Mouse (Mus musculus): ENCODE data around the gene Msln.
A peak's percentile ranks its signal among the peaks of the same experiment; 100 is the strongest.

The Msln gene

DNA sequence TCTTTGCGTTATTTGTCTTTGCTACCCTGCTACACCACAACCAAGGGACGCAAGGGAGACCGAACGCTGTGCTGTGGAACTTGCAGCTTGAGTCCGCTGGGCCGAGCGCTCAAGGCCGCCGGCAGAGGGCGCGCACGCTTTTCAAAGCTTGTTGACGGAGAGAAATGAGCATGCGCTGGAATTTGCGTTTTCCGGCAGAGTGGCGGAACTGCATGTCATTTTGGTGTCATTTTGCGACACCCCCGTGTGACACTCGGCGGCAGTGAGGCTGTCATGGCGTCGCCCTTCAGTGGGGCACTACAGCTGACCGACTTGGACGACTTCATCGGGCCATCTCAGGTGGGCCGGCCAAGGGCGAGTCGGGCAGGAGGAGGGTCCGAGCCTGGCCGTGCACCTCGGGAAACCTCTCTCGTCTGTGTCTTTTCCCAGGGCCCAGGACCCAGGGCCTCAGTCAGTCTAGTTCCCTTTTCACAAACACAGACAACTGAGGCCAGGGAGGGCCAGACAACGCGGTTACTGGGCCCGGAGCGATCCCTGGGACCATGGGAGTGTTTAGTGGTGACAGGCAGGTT, 19.5 kb upstream of the Msln start, which contains the start of gene Narfl:
Narfl (plus strand) TSS at position 228 of the 572 bp plus-strand sequence.
- peak; percentile 99 for DNase-seq (ENCODE audit: low read depth, low spot score)

- no peak for DNase-seq (ENCODE audit: low read depth, low spot score)
Measured at GRCm38 (mm10) chr17:25769331-25769730, 15.2 kb upstream of the Msln start.

GRCm38 (mm10) chr17:25765886-25766285, 11.7 kb upstream of the Msln start:
- DNase-seq (ENCODE audit: low read depth, low spot score) = no peak

DNA sequence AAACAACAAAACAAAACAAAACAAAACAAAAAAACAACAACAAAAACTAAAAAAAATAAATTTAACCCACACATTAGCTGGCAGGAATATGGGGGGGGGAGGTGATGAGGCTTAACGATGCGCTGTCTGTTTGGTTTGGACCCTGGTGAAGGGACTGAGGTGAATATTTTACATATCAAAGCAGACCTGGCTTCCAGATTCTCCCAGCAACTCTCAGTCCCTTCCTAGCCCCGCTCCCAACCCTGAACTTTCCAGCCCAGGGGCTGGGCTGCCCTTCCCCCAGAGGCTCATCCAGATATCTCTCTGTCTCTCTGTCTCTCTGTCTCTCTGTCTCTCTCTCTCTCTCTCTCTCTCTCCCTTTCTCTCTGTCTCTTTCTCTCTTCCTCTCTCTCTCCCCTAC, 8.4 kb upstream of the Msln start:
- DNase-seq (ENCODE audit: low read depth, low spot score) = peak; percentile 60

DNA sequence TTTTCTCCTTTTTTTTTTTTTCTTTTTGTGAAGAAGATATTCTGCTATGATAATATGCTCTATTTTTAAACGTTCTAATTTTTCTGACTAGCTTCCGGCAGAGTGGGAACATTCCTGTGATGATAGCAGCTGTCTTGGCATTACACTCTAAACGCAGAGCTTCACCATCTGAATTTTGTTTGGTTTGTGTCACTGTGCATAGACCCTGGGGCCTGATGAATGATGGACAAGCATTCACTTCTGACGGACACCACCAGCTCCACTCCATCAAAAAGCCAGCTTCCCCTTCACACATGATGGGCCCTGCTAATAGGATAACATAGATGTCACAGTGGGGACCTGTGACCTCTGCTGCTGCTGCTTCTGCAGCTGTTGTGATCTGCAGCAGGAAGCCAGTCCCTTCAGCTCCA, 7.4 kb upstream of the Msln start:
- DNase-seq (ENCODE audit: low read depth, low spot score) = no peak

DNA sequence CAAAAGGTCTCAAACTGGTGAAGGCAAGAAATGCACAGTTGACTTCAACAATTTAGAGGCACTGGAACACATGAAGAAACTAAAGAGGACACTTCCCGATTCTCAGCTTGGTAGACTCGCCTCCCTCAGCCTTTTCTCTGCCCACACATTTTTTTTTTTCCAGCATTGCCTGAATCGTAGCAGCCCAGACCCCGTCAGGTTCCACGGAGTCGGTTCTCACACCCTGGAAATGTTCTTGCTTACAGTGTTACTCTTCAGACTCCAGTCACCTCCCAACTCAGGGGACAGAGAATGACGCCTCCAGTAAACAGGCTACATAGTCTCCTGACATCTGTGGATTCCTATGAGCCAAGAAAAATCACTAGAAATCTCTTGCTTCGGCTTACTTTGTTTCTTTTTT, 6.0 kb upstream of the Msln start:
- DNase-seq (ENCODE audit: low read depth, low spot score) = no peak

- no peak for DNase-seq (ENCODE audit: low read depth, low spot score)
Measured at GRCm38 (mm10) chr17:25757691-25758090, 3.5 kb upstream of the Msln start.

GRCm38 (mm10) chr17:25756378-25757242, 2.4 kb upstream of the Msln start:
- DNase-seq (ENCODE audit: low read depth, low spot score) = peak; percentile 68

DNA sequence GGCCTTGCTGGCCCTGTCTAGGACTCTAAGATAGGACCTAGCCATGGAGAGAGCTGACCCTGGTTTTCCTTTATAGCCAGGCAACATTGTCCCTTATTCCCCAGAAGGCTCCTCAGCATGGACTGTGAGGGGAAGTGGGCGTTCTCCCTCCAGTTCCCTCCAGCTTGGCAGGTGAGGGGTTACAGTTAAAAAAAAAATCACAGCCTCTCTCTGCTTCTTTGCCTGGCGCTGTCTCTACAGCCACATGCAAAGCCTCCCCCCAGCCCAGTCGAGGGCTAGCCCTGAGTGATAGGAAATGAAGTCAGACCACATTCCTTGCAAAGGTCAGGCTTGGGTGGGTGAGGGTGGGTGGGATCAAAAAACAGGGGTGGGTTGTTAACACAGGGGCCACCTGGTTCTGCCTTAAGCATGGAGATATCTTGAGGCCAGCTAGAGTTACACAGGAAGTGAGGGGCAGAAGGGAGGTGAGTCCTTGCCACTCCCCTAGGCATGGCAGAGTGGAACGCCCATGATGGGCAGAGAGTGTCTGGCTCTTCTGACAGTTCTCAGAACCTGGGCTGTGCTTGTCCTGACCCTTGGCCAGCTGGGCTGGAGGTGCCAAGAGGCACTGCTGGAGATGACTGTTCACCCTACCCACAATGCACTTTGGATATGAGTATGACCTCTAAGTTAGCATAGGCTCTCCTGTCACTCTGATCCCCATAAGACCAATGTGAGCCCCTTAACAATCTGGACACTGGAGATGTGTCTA, 1.6 kb upstream of the Msln start:
- DNase-seq (ENCODE audit: low read depth, low spot score) = peak; percentile 39

DNA sequence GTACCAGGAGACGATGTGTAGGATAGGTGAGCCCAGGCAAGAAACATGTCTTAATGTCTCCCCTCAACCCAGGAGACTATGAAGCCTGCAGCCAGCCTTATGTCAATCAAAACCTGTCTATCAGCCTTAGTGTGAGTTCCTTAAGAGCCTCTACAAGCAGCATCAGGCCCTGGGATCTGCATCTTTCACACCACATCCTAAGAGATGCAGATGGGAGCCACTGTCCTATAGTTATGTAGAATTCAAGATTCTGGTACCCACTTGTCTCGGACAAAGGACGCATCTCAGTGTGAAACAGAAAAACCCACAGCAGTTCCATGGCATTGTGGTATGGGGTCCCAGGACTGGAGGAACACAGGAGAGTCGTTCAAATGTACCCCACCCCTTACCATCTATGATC, 908 bp upstream of the Msln start:
- peak; percentile 63 for DNase-seq (ENCODE audit: low read depth, low spot score)

GRCm38 (mm10) chr17:25751446-25751845, 2.7 kb downstream of the Msln start:
- no peak for DNase-seq (ENCODE audit: low read depth, low spot score)

DNA sequence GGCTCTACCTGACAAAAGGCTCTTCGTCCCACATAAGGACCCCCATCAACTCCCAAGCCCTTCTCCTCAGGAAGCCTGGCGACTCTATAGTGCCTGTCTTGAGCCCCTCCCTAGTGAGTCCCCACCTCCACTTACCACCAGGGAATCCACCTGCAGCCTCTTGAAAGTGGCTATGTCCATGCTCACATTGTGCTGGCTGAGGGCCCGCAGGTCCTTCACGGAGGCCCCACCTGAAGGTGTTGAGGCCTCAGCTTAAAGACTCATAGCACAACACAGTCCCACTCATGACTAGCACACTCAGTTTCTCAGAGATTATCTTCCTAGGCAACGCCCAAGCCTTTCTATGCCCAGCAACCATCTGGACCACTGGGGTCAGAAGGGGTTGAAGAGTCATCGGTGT, 4.9 kb downstream of the Msln start:
- DNase-seq (ENCODE audit: low read depth, low spot score) = no peak

- no peak for DNase-seq (ENCODE audit: low read depth, low spot score)
Measured at GRCm38 (mm10) chr17:25748238-25748637, 5.9 kb downstream of the Msln start.

GRCm38 (mm10) chr17:25744311-25744710, 9.9 kb downstream of the Msln start:
- DNase-seq (ENCODE audit: low read depth, low spot score) = no peak

DNA sequence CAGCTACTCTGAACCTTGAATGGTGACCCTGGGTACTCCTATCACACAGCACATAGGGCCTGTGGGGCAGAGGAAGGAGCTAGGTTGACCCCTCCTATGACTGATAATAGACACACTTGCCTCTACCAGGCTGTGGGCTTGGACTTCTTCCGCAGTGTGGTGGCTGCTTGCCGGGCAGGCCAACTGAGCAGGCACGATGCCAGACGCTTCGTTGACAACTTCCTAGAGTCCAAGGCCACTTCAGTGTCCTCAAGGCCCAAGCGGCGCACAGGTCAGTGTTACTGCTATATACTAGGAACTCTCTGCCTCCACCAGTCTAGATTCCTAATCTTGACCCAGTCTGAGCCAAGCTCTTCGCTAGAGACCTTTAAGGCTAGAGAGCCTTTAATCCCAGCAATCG, 10.3 kb downstream of the Msln start:
- DNase-seq (ENCODE audit: low read depth, low spot score) = no peak

- peak; percentile 32 for DNase-seq (ENCODE audit: low read depth, low spot score)
Measured at GRCm38 (mm10) chr17:25741471-25741870, 12.7 kb downstream of the Msln start.

DNA sequence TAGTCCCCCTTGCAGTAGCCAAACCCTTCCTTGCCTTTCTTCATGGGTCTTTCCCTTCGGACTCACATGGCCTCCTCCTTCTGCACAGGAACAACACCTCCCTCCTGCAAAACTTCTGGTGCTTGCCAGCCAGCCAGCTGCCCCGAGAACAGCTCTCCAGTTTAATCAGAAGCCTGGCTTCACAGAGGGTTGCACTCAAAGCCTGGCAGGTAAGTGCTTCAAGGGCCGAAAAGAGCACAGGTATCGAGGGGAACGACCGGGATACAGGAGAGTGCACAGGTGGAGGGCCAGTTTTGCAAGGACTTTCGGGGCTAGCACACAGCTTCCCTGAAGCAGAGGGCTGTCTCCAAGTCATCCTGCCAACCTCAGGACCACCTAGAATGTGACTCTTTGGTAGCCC, 15.3 kb downstream of the Msln start:
- no peak for DNase-seq (ENCODE audit: low read depth, low spot score)

GRCm38 (mm10) chr17:25735745-25736144, 18.4 kb downstream of the Msln start, which contains the start of gene Mslnl:
Gene Mslnl (plus strand): TSS chr17:25736042.
- DNase-seq (ENCODE audit: low read depth, low spot score) = no peak

- DNase-seq (ENCODE audit: low read depth, low spot score) = no peak
Measured at GRCm38 (mm10) chr17:25735246-25735645, 18.9 kb downstream of the Msln start.

GRCm38 (mm10) chr17:25732082-25732481, 22.1 kb downstream of the Msln start:
- peak; percentile 50 for DNase-seq (ENCODE audit: low read depth, low spot score)

DNA sequence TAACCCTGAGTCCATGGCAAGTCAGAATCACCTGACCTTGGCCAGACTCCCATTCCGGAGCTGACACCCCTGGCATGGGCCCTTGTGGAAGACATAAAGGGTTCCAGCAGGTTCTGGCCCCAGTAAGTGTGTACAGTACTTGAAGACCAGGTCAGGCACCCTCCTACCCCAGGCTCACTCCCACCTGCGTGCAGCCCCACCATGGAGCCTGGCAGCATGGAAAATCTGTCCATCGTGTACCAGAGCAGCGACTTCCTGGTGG, 26.2 kb downstream of the Msln start:
- no peak for DNase-seq (ENCODE audit: low read depth, low spot score)

GRCm38 (mm10) chr17:25727265-25728008, 26.7 kb downstream of the Msln start, which contains the start of the genes Chtf18 and Rpusd1:
Gene Chtf18 (minus strand): TSS chr17:25727419.
Gene Rpusd1 (plus strand): TSS chr17:25727670.
- peak; percentile 100 for DNase-seq (ENCODE audit: low read depth, low spot score)
